Mouse (Mus musculus) spleen, postnatal 10 days (tissue): ENCODE results near the gene Ddah2.

Experiments
- DNase-seq, 2 experiments: peaks; one replicate each; pipeline ENCODE4 v3.0.0; 2021 to 2022; ENCODE audit warnings: low spot score in 2 of 2

Gene Ddah2

GRCm38 (mm10) chr17:35077285-35077684 is 18.4 kb downstream of the Ddah2 start:
- DNase-seq, result no peak

DNA sequence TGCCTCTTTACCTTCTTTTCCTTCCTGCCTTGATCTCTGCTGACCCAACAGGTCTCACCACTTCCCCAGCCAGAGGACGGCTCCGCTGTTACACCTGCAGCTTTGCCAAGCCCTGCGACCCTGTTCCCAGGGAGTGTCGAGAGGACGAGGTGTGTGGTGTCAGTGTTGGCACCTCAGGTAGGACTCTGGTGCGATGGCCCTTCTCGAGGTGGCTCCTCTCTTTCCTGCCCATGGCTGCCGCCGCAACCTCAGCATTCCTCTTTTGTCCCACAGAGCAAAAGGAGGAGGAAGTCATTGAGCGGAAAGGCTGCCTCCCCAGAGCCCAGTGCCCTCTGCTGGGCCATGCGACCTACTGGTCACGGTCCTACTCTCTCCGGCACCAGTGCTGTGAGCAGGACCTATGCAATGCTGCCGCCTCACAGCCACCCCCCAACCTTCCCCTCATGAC is 19.0 kb downstream of the Ddah2 start, which contains the start of gene Ly6g6d:
TSS of gene Ly6g6d (minus strand) at position 280 of the 448 bp plus-strand sequence.
- no peak for DNase-seq

- peak in 1 of 2 experiments; percentile 37 for DNase-seq
Observed at GRCm38 (mm10) chr17:35079778-35080177, 20.9 kb downstream of the Ddah2 start.

DNA sequence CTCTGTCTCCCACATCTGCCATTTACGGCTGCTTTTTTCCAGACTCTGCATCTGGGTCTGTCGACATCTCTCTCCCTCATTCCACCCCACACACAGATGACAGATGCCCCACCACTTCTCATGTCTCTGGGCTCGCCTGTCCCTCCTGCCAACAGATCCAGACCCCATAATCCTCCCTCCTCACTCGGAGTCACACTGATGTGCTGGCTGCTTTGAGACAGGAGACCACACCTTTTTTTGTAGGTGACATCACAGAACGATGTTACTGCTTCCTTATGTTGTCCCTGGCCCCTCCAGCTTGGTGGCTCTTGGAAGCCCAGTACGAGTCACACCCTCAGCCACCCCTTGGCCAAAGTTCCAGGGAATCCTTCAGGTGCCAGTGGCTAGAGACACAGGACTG is 21.4 kb downstream of the Ddah2 start:
- no peak for DNase-seq

DNA sequence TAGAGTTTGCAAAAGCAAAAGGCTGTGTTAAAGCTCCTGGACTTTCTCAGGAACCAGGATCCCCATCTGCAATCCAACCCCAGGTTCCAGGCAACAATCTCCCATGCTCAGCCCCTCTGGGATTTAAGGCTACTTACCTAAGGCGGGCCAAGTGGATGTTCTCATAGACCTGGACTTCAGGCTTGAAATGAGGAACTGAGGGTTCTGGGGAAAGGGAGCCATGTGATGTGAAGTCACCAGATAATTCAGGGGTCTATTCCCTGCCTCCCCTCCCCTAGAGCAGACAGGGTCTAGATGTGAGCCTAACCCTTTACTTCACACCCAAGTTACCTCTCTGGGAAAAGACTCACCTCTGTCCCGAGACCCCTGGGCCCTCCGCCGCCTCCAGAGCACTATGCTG is 21.9 kb downstream of the Ddah2 start:
- DNase-seq, result no peak

- no peak for DNase-seq
Observed at GRCm38 (mm10) chr17:35082841-35083576, 24.2 kb downstream of the Ddah2 start.

GRCm38 (mm10) chr17:35083929-35084497 is 25.2 kb downstream of the Ddah2 start:
- DNase-seq, result no peak

- no peak for DNase-seq
Observed at GRCm38 (mm10) chr17:35085208-35085865, 26.5 kb downstream of the Ddah2 start, which contains the start of gene Ly6g6f. Ly6g6f (minus strand) TSS chr17:35085610.

DNA sequence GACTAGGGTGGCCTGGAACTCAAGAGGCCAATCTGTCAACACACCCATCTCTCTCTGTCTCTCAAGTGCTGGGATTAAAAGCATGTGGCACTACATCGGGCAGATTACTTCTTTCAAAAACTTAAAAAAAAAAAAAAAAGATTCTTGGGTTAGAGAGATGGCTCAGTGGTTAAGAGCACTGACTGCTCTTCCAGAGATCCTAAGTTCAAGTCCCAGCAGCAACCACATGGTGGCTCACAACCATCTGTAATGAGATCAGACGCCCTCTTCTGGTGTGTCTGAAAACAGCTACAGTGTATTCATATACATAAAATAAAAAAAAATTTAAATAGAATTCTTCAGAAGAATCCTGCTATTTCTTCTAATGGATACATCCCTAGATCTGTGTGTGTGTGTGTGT is 29.3 kb downstream of the Ddah2 start:
- DNase-seq, result no peak

- DNase-seq, result peak; percentile 95 to 98
Observed at GRCm38 (mm10) chr17:35088825-35089644, 30.2 kb downstream of the Ddah2 start, which contains the start of gene Abhd16a. Abhd16a (plus strand) TSS chr17:35089263.

DNA sequence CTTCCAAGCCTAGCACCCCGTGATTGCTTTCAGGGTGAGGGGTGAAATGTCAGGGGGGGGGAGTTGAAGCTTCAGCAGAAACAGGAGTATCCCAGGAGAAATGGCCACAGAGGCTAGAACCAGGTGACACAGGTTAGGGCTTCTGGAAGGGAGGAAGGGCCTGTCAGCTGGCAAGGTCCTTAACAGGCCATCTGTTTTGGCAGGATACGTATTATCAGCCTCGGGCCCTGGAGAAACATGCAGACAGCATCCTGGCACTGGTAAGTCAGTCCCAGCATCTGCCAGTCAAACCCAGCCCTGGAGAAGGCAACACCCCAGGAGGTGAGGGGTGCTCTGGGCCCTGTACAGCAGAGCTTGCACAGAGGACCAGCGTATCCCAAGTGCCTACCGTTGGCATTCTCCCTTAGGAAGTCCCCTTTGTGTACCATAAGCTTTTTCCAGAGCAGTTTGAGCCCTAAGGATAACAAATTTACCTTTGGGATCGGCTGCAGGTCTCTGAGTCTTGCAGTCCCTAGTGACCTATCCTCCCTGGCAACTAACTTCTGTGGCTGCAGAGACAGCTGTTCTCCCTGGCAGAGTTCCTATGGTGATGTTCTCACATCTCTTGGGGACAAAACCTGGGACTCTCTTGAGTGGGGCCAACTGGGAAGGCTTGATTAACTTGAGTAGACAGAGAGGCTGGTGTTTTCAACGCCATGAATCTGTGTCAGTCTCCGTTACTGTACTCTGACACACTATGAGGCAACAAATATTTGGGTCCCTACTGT is 31.5 kb downstream of the Ddah2 start:
- peak; percentile 56 to 72 for DNase-seq

DNA sequence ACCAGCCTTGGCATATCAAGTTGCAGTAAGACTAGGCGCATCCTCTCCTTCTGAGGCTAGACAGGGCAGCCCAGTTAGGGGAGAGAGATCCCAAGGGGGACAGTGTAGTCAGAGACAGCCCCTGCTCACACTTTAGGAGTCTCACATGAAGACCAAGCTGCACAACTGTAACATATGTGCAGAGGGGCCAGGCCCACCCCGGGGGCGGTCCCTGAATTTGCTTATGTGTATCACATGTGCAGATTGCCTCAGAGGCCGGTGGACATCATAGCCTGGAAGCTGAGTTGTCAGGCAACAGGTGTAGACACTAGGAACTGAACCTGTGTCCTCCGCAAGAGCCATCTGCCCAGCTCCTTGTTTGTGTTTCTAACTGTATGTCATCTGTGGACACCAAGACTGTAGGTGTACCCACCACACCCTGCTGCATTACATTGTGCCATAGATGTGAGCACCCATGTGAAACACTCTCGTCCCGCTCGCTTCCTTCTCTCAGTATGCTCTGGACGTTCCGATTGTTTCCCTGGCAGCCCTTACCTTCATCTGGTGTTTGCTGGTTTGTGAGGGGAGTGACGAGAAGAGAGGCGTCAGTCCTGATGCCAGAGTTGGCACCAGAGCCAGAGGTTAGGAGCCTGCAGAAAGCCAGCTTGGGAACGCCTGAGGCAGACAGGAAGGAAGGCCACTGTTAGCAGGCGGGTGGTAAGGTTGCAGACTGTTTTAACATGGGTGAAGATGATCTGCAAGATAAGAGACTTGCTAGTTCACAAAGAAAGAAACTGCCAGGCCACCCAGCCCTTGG is 33.8 kb downstream of the Ddah2 start:
- DNase-seq, result no peak

DNA sequence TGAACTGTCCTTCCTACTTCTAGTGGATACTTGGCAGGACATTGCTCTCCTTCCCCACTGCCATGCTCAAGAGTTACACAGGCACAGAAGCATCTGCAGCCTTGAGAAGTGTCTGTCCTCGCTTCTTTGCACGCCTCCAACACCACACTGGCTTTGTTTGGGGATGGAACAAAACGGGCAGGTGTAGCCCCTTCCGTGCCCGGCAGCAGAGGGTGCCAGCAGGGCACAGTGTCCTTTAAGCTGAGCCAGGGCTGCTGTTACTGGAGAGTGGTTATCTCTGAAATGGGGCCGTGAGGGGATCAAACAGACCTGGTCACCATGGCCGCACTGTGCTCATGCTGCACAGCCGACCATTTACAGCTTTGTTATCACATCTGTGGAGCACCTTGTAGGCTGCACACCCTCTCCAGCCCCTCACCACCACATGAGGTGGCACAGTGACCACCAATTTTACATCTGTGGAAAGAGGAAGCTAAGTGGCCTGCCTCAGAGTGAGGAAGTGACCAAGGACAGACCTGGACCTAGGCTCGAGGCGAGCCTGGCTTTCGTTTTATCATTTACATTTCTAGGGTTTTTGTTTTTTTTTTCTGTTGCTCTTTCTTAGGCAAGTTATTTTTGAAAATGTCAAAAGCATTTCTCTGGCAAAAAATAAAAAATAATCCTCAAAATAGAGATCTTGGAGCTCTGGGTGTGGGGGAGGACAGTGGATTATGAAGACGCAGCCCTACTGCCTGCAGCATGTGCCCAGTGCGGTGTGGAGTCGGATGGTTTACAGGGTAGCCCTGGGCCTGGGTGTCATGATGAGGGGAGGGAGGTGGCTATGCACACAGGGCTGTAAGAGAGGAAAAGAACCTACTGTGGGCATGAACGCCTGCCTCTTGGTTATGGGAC is 35.9 kb downstream of the Ddah2 start:
- DNase-seq, result no peak

DNA sequence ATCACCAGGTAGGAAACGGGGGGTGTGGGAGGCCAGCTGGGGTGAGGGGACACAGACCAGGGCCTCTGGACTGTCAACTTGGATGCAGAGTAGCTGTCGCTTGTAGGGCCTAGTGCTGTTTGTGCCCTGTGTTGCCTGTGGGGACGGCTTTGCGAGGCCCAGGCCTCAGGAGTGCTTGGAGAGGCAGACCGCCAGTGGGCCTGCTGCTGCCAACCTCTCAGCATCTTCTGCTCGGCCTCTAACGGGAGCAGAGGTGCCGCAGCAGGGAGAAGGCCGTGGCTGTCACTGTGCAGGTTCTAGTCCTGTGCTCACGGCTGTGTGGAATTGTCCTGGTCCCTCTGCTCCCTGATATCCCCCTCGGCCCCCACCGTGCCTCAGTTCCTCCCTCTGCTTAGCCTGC is 37.8 kb downstream of the Ddah2 start:
- DNase-seq, result no peak

DNA sequence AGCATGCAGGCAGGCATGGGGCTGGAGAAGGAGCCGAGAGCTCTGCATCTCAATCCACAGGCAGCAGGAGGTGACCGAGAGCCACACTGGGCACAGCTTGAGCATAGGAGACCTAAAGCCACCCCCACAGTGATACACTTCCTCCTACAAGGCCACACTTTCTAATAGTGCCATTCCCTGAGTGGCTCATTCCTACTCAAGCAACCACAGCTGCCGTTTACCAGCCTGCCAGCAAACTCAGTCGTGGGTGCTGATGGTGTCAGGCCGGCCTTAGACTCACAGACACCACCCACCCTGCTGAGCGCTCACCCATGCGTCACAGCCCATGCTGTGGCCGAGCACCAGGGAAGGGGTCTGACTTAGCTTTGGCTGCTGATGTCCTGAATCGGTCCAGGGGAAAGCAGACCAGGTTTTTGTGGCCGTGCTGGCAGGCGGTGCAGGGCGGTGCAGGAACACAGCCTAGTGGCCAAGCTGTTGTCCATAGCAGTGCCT is 38.4 kb downstream of the Ddah2 start:
- peak in 1 of 2 experiments; percentile 72 for DNase-seq

DNA sequence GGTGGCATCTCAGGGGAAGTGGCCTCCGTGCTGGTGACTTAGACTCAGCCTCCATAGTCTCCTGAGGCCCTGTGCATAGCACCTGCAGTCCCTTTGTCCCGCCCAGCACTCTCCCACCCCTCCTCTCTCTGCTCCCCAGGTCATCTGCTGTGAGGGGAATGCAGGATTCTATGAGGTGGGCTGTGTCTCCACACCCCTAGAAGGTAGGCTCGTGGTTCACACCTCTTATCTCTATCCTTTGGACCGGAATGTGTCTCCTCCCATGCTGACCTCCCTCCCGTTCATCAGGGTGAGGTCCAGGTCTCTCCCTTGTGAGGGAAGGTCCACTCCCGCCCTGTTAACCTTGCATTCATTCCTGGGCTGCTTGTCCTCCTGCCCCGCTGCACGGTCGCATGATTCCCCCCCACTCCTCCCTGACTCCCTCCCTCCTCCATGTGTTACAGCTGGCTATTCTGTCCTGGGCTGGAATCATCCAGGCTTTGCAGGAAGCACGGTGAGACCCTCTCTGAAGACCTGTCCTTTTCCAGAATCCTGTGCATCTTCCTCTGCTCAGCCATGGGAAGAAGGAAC is 41.4 kb downstream of the Ddah2 start:
- no peak for DNase-seq

GRCm38 (mm10) chr17:35101161-35101560 is 42.3 kb downstream of the Ddah2 start:
- no peak for DNase-seq

DNA sequence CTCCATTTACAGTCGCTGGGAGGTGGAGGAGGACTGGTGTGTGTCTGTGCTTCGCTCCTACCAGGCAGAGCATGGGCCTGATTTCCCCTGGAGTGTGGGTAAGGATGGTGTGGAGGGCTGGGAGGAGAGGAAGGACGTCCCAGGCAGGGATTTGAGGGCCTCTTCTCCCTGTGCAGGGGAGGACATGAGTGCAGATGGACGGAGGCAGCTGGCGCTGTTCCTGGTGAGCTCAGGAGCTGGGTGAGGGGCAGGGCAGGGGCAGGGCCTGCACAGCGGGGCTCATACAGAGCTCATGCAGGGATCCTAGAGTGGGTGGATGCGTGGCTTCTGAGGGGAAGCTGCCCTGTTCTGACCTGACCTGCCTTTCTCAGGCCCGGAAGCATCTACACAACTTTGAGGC is 43.5 kb downstream of the Ddah2 start:
- no peak for DNase-seq

DNA sequence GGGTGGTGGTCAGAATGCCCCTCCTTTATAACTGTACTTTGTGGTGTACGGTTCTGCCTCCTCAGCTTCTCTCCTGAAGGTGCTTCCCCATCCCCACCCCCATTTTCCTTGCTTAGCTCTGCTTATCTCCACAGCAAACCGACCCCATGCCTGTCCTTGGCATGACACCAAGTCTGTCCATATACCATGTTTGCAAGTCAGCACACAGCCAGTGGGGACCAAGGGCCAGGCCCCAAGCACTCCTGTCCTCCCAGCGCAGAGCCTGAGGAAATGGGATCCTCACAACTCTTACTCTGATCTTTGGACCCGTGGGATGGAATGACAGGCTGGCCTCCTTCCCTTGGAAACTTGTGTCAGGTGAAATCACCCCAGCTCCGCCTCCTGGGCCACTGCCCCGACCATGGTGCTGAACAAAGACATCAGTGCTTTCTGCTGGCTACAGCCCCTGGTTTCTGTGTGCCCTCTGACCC is 44.4 kb downstream of the Ddah2 start:
- DNase-seq, result peak; percentile 50 to 52
